Mouse (Mus musculus) layer of hippocampus, adult 18-20 months (tissue): Measurements from ENCODE around the gene Fchsd2. TPM values are rescaled to one million over a fixed set of nuclear protein-coding genes. Genes with fewer than 3 reads are reported as not detected.

ENCODE experiments used
- DNase-seq, 2 experiments: peaks; one replicate each; pipeline ENCODE4 v3.0.0; 2022; ENCODE audit warnings: low spot score in 2 of 2
- total RNA-seq, 2 experiments: library from RNA; stranded (reverse); gene quantifications; 2 replicates each; pipeline ENCODE4 v1.2.3; 2021

Fchsd2 gene
- total RNA-seq, 2 experiments from 2014 or later = 32.7 to 33.8 TPM

GRCm38 (mm10) chr7:101282721-101283120 lies 190.1 kb downstream of the Fchsd2 start:
- no peak for DNase-seq

- no peak for DNase-seq
Observed at GRCm38 (mm10) chr7:101284504-101284903, 191.8 kb downstream of the Fchsd2 start.

DNA sequence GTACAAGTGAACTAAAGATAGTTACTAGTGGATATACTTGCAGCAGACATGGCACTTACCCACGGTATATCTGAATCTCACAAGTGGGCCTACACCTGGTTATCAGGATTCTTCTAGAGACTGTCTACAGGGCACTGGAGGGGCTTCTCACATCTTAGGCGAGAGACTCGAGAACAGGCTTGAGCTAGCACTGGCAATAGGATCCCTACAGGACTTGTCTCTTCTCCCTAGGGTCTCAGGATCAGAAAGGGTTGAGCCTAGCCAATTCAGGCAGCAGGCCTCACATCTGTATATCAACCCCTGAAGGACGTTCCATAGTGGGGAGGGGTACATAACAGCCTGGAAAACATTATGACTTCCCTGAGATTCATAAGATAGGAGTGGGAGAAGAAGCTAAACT lies 194.2 kb downstream of the Fchsd2 start:
- no peak for DNase-seq

- DNase-seq = no peak
Observed at GRCm38 (mm10) chr7:101287820-101288219, 195.2 kb downstream of the Fchsd2 start.

- peak in 1 of 2 experiments; percentile 44 for DNase-seq
Observed at GRCm38 (mm10) chr7:101288436-101288835, 195.8 kb downstream of the Fchsd2 start.

DNA sequence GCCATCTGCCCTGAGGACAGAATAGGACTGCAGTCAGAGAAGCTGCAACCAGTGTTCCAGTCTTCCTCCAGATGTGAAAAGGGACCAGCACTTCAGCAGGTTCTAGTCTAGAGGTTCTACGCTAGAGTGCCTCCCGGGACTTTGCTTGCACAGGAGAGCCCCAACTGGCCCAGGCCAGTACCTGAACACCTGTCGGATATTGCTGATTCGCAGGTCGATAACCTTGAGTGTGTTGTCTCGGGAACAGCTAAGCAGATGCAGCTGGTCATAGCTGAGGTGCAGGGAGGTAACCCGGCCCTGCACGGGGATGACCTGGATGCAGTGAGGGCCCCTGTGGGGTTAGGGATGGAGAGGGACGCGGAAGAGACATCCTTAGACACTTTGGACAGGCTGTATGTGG lies 197.7 kb downstream of the Fchsd2 start:
- no peak for DNase-seq

DNA sequence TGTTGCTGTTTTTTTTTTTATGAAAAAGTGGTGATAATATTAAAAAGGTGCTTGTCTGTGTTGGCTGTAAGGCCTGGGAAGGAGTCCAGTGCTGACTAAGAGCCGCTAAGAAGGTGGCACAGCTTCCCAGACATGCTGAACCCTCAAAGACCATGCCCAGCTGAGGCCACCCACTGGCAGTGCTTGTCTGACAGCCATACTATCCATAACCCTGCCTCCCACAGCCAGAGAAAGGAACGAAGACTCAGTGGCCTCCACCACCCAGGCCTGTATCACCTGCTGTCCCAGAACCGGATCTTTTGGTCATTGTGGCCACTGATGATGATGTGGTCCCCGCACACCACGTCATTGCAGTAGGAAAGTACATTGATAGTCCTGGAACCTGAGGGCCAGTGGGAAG lies 198.5 kb downstream of the Fchsd2 start:
- DNase-seq = no peak

DNA sequence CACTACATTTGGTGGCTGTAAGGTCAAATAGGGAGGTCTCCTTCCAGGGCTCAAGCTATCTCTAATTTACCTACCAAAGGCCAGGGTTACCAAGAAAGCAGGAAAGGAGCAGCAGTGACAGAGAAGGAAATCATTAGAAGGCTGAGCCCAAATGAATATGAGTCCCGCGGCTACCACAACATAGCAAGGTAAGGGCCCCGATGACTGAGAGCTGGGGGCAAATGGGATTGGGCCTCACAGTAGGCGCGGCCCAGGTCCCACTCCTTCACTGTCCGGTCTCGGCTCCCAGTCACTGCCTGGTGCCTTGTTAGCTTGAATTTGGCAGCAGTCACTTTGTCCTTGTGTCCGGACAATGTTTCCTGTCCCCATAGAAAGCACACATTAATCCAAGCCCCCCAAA lies 199.0 kb downstream of the Fchsd2 start:
- no peak for DNase-seq

DNA sequence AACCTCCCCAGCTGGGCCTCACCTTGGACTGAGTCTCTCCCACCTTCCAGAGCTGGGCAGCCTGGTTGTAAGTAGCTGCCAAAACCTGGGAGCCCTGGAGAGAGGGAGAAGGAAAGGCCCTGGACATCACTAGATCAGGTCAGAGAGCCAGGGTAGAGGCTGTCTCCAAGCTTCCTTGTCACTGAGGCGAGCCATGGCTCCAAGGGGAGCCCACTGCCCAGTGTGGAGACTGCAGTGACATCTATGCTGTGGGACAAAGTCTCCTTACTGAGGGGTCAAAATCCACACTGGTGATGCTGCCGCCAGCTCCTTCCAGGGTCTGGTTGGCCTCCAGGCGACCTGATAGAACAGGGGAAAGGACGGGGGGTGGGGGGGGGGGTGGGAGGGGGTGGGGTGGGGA lies 199.4 kb downstream of the Fchsd2 start:
- DNase-seq = no peak

DNA sequence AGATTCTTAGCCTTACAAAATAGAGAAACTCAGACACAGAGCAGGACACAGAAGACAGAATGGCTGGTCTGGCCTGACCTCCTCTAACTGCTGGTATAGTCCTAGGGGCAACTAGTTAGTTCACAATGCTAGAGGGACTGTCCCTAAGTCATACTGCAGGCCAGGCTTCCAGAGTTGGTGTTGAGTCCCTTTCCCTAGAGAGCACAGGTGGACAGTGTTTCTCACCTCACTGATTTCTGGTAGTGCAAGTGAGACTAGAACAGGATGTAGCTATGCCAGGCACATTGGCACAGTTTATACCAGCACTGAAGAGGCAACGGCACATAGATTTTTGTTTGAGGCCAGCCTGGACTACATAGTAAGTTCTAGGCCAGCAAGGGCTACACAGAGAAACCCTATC lies 200.0 kb downstream of the Fchsd2 start:
- DNase-seq = no peak

DNA sequence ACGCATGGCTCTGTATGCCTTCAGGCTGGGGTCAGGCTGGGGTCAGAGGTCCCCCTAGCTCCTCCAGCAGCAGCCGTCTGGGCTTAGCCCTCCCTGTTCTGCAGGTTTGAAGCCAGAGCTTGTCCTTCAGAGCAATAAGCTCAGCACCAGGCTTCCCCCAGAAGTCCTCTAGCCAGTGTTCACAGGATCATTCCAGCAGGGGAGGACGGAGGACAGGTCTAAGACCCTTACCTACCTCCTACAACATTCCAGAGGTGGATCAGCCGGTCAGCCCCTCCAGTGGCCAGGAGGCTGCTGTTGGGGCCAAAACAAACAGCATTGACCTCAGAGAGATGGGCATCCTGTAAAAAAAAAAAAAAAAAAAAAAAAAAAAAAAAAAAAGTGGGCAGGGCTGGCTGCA lies 200.5 kb downstream of the Fchsd2 start:
- no peak for DNase-seq

DNA sequence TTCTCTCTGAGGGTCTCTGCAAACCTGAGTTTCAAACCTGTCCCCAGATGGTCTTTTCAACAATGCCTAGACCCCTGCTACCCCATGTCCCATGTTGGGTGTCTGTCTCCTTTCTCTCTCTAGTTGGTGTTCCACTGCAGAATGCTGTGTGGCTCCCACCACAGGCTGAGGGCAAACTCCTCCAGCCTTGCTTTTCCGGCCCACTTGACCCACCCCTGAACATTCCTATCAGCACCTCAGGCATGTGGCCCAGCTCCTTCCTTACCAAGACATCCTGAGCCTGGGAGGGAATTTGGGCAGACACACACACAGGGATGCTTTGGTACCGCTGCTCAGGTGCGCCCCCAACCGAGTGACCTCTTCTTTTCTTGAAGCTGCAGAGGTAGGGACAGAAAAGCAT lies 200.9 kb downstream of the Fchsd2 start:
- DNase-seq = no peak

- no peak for DNase-seq
Observed at GRCm38 (mm10) chr7:101295438-101295837, 202.8 kb downstream of the Fchsd2 start.

DNA sequence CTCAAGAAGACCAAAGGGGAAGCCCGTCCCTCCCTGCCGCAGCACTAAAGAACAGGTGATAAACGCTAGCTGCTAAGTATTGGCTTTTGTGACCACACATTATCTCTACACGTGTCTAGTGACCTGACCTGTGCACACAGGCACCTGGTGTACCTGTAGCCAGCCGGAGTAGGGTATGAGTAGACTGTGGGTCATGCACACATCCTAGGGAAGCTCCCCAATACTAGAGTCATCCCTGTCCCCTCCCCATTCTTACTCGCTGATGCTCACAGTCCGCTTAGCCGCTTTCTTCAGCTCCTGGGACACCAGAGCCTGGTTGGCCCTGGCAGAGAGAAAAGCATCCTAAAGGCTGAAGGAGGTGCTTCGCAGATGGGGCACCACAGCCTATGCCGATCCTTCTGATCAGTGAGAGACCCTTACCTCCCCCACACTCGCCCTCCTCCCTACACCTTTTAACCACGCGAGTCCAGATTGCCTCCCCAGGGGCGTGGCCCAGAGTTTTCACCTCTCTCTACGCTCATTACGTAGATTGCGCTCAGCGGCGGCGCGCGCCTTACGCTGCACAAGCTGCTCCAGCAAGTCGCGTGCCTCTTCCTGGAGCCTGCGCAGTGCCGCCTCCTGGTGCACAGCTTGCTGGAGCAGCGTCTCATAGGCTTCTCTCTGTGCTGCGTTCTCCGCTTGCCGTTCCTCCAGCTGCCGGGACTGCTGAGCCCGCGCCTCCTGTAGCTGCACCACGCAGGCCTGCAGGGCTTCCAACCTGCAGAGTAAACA lies 203.8 kb downstream of the Fchsd2 start:
- DNase-seq = peak; percentile 83 to 90

DNA sequence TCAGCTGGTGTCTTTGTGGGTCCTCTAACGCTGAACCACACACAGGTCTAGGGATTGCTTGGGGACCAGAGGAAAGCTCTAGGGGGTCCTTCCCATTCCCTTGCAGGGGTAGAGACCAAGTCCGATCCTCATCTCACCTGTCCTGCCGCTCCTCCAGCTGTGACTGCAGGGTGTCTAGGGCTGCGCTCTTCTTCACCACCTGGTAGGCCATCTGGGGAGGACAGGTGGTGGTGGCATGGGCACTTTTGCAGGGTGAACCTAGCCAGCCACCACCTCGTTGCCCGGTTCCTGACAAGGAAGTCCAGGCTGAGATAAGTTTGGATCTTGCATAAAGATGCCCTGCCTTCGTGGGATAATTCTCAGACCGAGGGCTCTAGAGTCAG lies 204.4 kb downstream of the Fchsd2 start:
- no peak for DNase-seq

DNA sequence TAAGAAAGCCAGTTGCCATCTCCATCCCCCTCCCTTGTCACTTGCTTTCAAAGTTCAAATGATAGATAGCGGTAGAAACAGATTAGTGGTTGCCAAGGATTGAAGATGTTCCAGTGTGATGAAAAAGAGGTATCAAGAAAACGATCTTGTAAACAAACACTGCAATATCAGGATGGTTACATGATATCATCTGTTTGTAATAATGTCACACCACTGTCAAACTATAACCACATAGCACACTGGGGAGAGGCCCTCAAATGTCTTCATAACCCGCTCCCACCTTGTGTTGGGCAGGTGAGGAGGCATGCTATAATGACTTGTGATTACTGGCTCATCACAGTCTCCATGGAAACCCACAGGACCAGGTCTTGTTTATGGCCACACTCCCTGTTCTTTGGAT lies 205.7 kb downstream of the Fchsd2 start:
- no peak for DNase-seq

DNA sequence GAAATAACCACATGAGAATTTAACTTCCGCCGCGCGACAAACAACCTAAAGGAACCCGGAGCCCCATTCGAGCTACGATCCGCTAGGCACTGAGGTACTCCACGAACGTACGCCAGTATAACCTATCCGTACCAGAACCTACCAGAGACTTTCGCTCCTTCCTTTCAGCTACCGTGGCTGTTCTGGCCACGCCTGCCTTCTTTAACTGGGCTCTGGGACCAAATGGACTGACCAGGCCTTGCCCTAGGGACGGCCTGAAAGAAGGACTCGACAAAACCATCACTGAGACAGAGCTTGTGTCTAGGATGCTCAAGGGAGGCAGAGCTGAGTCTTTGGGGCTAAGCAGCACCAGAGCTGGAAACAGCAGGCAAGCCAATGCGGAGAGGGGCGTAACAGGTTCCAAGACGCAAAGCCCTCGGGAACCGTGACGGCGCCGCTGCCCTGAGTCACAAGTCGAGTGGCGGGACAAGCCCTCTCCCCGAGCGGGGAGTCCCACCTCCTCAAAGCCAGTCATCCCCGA lies 208.8 kb downstream of the Fchsd2 start:
- DNase-seq = peak in 1 of 2 experiments; percentile 36

DNA sequence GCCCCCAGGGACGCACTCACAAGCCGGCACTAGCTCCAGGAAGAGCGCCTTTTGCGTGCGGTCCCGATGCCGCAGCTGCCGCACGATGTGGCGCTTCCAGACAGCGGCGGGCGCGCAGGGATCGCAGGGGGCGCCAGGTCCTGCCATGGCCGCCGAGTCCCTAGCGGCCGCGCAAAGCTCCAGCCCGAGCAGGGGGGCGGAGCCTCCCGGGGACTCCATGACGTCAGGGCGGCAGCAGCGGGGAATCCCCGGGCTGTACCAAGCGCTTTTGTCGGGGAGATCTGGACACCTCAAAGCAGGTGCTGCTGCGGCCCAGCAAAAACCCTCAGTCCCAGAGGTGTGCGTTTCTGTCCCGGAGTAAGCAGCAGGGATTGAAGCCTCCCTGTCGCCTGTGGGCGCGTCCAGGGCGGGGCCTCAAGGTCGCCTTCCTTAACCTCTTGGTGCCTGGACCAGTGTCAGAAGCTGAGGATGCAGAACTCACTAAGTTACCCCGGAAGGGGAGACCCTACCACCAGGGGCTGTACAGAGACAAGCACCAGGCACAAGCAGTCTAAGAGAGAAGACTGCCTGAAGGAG lies 209.3 kb downstream of the Fchsd2 start, which contains the start of gene Atg16l2:
TSS of gene Atg16l2 (minus strand) at position 371 of the 576 bp plus-strand sequence.
- peak; percentile 86 to 90 for DNase-seq

- DNase-seq = no peak
Observed at GRCm38 (mm10) chr7:101302691-101303090, 210.0 kb downstream of the Fchsd2 start.

GRCm38 (mm10) chr7:101306841-101307240 lies 214.2 kb downstream of the Fchsd2 start:
- no peak for DNase-seq

- no peak for DNase-seq
Observed at GRCm38 (mm10) chr7:101309985-101310326, 217.3 kb downstream of the Fchsd2 start.

DNA sequence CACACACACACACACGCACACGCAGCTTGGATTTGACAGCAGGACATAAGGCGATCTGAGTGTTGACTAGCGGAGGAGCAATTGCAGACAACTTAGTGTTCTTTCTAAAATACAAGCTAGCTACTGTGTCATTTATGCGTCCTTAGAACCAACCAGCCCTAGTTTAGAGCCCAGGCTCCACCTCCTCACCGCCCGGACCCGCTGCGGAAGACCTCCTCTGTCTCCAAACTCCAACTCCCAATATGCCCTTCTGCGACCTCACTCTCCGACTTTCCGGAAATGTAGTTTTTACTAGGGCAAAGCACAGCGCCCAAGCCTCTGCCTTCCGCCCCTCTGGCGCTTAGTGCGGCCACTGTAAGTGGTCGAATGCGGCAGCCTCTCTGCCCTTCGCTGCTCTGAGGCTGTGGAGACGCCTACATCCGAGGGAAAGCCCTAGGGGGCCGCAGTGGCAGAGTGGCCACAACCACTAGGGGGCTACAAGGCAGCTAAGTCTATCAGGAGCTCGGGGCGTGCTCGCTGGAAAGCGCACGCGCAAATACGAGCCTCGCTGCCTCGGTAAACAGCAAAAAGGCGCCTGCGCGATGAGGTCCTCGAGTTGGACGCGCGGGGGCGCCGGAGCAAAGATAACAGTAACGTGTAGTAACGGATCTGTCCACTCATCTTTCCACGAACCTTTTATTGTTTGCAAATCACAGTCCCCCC lies 217.8 kb downstream of the Fchsd2 start:
- peak; percentile 96 to 99 for DNase-seq
